Mouse (Mus musculus) cerebellum, adult 2 months (tissue): ENCODE data around the gene Lrmda.

Experiments
- CTCF ChIP-seq: fragments of 200-500 bp; IDR thresholded peaks from 2 replicates; pipeline ENCODE4 v1.5.1; 2011; ENCODE audit warnings: low read depth, mild to moderate bottlenecking, control low read depth, low read length, moderate library complexity, borderline replicate concordance; ENCODE audit not compliant: insufficient read depth
- POLR2A ChIP-seq: fragments of 200-500 bp; IDR thresholded peaks from 2 replicates; pipeline ENCODE4 v1.6.1; 2011; ENCODE audit warnings: low read length, control low read depth, borderline replicate concordance; ENCODE audit not compliant: insufficient read depth

- TF ChIP-seq CTCF (no peak), POLR2A (no peak)
These were observed 235.9 kb downstream of the Lrmda start for GRCm38 (mm10) chr14:22255458-22255857.
